Mouse (Mus musculus): ENCODE data around the gene Inhbe. TPM values are rescaled to one million over a fixed set of nuclear protein-coding genes. Genes with fewer than 3 reads are reported as not detected.
"Not testable (repeated sequence)": the region's sequence is repeated elsewhere in the genome, so short reads cannot be mapped to it uniquely, and the experiment has no call there.

Inhbe gene
- total RNA-seq, 2 experiments from 2014 or later = not detected

DNA sequence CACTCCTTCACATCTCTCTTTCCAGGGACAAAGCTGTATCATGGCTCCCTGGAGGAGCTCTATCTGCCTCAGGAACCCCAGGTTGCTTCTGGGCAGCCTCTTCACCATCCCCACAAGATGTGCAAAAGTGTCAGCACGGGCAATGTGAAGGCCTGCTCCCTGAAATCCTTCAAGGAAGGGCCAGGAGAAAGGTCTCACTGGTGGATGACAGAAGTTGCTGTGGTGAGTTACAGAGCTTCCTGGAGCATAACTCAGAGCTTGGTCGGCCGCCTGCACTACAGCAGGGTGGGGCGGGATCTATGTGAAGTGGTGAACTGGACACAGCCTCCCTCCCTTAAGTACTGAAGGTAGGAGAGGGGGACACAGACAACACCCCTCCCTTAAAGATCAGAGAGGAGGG lies 31.5 kb downstream of the Inhbe start:
- DNase-seq = no peak

DNA sequence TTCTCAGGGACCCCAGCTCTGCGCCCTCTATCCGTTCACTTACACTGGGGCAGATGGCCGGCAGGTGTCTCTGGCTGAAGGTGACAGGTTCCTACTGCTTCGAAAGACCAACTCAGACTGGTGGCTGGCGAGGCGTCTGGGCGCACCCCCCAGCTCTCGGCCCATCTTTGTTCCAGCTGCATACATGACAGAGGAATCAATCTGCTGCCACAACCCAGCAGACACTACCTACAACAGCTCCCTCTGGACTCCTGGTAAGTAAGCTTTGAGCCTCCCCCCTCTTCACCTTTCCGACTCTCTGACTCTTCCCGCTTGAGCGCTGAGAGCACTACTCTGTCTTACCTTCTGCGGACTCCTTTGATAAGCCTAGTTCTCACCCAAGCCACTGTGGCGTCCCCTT lies 32.0 kb downstream of the Inhbe start:
- DNase-seq = no peak

DNA sequence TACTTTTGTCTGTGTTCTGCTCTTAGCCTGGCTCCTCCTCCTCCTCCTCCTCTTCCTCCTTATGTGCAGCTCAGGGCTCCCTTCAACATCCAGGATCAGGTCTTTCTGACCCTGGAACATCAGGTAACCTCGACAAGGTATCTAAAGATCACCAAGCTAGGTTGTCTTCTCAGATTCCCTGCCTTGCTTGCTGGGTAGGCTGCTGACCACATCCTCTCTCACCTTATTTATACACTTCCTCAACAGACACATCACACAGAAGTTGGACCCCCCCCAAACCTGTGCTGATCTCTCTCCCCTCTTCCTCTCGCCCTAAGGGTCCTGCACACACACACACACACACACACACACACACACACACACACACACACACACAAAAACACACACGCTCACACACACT lies 32.6 kb downstream of the Inhbe start, which contains the start of gene Arhgap9:
Gene Arhgap9 (plus strand): TSS at position 344 of the 400 bp plus-strand sequence.
- no peak for DNase-seq

DNA sequence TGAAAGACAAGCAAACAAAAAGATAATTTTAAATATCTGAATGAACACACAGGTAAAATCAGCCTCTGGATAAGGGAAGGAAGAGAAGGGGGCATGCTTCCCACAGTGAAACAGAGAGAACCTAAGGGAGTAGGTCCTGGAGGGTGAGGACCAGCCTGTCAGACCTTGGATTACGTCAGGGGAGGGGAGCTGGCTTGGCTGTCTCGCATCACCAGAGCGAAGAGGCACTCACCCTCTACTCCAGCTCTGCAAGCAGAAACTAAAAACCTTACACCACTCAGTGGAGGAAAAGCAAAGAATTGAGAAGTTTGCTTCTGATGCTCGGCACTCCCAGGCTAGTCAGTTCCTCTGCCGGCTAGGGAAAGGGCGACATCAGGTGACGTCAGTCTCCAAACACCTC lies 34.2 kb downstream of the Inhbe start:
- DNase-seq = no peak

DNA sequence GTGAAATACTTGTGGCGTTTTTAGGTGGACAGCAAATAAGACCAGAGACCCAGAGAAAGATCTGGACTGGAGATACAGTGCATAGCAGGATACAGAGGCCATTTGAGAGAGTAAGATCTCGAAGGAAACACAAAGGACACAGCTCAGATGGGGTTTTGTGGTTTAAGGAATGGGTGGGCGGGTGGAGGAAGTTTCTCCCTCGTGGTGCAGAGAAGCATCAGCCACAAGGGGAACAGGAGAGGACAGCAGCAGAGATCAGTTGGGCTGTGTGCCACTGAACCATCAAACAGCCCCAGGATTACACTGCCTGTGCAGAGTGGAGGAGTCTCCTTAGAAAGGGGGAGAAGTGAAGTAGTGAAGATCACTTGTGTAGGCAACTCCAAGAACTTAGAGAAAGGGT lies 36.2 kb downstream of the Inhbe start:
- DNase-seq = no peak

DNA sequence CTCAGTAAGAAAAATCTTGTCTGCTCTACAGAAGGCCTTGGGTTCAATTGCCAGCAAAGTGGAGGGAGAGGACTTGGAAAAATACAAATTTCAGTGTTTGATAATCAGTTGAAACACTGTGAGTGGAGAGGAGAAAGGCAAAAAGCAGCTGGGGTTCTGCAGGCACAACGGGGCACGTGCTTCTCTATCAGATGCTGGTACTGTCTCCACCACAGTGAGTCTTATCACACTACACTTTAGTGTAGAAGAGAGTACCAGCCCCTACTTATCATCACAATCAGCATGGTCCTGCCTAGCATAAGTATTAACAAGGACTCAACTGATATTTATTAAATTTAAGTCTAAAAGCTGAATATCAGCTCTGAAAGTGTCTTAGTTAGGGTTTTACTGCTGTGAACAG lies 36.9 kb downstream of the Inhbe start:
- no peak for DNase-seq

DNA sequence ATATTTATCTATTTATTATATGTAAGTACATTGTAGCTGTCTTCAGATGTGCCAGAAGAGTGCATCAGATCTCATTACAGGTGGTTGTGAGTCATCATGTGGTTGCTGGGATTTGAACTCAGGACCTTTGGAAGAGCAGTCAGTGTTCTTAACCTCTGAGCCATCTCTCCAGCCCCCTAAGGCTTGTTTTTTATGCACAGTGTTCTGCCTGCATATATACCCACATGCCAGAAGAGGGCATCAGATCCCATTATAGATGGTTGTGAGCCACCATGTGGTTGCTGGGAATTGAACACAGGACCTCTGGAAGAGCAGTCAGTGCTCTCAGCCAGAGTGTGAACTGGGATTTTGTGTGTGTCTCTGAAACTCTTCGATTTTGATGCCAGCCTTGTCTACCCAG lies 39.3 kb downstream of the Inhbe start:
- not testable (repeated sequence) for DNase-seq

DNA sequence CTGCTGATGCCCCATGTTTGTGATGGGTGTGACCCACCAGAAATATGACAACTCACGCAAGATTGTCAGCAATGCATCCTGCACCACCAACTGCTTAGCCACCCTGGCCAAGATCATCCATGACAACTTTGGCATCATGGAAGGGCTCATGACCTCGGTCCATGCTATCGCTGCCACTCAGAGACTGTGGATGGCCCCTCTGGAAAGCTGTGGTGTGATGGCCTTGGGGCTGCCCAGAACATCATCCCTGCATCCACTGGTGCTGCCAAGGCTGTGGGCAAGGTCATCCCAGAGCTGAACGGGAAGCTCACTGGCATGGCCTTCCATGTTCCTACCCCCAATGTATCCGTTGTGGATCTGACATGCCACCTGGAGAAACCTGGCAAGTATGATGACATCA lies 40.7 kb downstream of the Inhbe start:
- DNase-seq = not testable (repeated sequence)

DNA sequence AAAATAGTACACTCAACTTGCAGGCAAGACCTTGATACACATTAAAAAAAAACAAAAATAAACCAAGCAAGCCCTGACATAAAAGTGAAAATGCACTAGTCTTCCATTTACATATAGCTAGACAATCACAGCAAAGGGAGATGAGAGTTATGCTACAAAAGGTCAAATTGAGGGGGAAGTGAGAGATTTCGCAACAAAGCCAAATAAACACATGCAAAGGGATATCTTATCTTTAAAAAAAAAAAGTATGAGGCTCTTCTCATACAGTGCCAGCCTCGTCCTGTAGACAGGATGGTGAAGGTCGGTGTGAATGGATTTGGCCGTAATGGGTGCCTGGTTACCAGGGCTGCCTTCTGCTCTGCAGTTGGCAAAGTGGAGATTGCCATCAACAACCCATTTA lies 41.4 kb downstream of the Inhbe start:
- no peak for DNase-seq

DNA sequence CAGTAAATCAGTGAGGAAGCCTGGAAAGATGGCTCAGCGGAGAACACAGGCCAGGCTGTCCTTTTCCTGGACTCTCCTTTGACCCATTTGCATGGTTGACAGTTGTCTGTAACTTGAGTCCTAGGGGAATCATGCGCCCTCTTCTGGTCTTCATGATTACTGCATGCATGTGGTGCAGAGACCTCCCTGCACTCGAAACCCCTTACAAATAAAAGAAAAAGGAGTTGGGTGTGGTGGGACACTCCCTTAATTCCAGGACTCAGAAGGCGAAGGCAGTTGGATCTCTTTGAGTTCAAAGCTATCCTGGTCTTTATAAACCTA lies 41.9 kb downstream of the Inhbe start:
- peak; percentile 73 to 81 for DNase-seq

DNA sequence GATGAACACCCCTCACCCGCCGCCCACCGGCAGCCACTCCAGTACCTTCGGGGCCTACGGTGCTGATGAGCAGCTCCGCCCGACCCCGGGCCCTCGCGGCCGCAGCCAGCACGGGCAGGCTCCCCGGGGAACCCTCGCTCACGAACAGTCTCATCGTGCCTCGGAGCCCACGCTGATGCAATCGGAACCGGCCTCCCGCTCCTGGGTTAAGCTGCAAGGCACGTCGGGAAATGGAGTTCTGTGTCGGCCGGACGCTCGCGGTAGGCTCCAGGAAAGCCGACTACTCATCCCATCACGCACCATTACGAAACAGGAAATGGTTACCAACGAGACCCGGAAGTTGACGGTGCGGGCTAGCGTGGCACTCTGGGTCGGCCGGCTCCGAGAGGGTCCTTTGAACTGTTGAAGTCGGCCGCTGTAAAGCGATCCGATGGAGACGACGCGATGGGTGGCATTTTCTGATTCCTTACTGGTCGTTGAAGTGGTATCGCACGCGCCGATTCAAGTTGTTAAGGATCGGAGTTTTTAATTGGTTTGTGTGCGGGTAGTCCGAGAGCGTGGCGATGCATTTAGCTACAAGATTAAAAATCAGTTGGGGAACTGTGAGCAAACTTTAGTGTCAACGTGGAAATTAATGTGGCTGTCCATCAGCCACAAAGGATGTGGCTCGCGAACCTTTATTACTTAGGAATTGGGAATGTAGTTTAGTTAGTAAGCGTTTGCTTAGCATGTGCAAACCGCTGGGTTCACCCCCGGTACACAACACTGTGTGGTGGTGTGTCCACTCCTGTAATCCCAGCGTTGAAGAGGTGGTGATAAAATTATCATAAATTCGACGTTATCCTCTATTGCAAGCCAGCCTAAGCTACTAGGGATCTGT lies 42.5 kb downstream of the Inhbe start, which contains the start of gene Mars:
Gene Mars (minus strand): TSS at position 311 of the 880 bp plus-strand sequence.
- peak; percentile 95 to 96 for DNase-seq

DNA sequence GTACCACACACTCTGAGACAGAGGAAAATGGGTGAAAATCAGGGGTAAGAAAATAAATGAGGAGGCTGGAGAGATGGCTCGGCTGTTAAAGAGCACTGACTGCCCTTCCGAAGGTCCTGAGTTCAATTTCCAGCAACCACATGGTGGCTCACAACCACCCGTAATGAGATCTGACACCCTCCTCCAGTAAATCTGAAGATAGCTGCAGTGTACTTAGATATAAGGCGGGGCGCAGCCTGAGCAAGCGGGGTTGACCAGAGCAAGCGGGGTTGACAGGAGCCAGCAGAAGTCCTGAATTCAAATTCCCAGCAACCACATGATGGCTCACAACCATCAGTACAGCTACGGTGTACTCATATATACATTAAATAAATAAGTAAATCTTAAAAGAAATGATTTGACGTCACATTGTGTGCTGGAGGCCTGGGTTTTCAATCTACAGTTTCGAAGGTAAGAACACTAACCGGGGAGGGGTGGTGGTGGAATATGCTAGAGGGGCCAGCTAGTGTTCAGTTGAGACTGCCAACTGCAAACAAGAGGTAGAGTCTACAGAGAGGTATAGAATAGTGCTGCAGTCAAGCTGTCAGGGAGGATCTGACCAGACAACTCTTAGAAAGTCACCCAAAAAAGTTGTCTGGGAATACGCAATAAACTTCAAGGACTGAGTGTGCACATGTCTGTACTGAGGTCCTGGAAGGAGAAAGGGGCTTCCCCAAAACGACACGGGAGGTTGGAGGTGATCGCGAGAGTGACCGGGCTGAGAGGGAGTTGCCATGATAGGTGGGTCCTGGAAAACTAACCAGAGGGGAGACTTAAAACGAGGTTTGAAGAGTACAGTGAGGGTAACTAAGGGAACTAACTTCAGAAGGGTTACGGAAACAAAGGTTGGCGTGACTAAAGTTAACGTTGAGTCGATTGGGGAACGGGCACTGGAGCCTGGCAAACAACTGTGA lies 43.4 kb downstream of the Inhbe start:
- no peak for DNase-seq

DNA sequence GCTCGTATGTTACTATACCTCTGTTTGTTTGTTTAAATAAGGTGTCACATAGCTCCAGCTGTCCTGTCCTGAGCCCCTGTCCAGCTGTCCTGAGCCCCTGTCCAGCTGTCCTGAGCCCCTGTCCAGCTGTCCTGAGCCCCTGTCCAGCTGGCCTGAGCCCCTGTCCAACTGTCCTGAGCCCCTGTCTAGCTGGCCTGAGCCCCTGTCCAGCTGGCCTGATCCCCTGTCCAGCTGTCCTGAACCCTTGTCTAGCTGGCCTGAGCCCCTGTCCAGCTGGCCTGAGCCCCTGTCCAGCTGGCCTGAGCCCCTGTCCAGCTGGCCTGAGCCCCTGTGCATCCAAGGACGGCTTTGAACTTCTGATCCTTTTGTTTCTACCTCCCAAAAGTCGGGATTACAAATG lies 45.0 kb downstream of the Inhbe start:
- not testable (repeated sequence) for DNase-seq

DNA sequence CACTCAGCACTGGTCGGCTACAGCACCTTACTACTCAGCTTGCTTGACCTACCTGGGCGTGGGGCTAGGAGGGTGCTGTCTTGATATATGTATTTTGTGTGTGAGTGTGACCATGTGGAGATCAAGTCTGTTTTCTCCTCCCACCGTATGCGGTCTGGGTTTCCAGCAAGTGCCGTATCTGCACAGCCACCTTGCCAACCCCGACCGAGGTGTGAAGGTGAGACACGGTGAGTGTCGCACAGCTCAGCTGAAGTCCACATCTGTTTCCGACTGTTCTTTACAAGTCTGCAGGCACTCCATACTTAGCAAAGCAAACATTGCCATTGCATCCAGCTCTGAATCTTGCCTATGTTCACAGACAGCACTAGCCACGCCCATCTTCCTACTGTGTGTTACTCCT lies 51.1 kb downstream of the Inhbe start:
- DNase-seq = no peak

DNA sequence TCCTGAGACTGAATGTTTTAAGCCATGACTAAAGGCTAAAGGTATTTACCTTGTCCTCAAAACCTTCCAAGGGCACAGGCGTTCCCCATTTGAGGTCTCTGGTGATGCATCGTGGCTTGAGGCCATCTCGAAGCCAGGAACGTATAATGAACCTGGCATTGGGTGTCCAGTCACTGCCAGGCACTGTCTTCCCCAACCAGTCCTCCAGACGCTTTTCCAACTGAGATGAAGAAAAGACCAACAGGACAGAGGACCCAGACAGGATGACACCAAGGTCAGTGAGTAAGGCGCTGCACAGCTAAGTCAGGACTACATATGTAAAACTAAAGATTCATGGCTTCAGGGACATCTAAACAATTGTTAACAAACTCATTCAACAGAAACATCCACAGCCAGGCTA lies 53.9 kb downstream of the Inhbe start:
- peak in 1 of 2 experiments; percentile 45 for DNase-seq

Other genes starting within 250 kb of the Inhbe start
- 100 to 1,000 TPM; 120 to 138 TPM for gene Os9, start 233.3 kb downstream of the Inhbe start, total RNA-seq (2021)
- 1 to 10 TPM; 6.3 to 6.8 TPM for gene B4galnt1, start 189.2 kb downstream of the Inhbe start, total RNA-seq (2021)
- gene Slc26a10, start 173.8 kb downstream of the Inhbe start, total RNA-seq (2021) = 1 to 10 TPM in 1 of 2 experiments, under 1 TPM in 1; 0.89 to 1.1 TPM
- gene Arhgef25, start 164.3 kb downstream of the Inhbe start, total RNA-seq (2021) = 10 to 100 TPM; 19.0 to 21.6 TPM
- 10 to 100 TPM; 52.4 to 71.7 TPM for gene Dtx3, start 158.7 kb downstream of the Inhbe start, total RNA-seq (2021)
- 10 to 100 TPM; 39.2 to 48.1 TPM for gene Pip4k2c, start 142.8 kb downstream of the Inhbe start, total RNA-seq (2021)
- gene Kif5a, start 91.1 kb downstream of the Inhbe start, total RNA-seq (2021) = 1 to 10 TPM; 6.3 to 7.5 TPM
- 100 to 1,000 TPM; 148 to 190 TPM for gene Dctn2, start 88.0 kb downstream of the Inhbe start, total RNA-seq (2021)
- 10 to 100 TPM; 42.0 to 45.2 TPM for gene Mbd6, start 65.4 kb downstream of the Inhbe start, total RNA-seq (2021)
- gene Mars, start 42.6 kb downstream of the Inhbe start, total RNA-seq (2021) = 100 to 1,000 TPM; 102 to 123 TPM
- 1 to 10 TPM; 1.7 to 2.2 TPM for gene Arhgap9, start 32.4 kb downstream of the Inhbe start, total RNA-seq (2021)
- 1 to 10 TPM; 2.7 to 4.2 TPM for gene Gli1, start 12.4 kb downstream of the Inhbe start, total RNA-seq (2021)
- not detected for gene Inhbc, start 16.0 kb upstream of the Inhbe start, total RNA-seq (2021)
- gene R3hdm2, start 25.9 kb upstream of the Inhbe start, total RNA-seq (2021) = 100 to 1,000 TPM; 115 to 126 TPM
- gene Stac3, start 147.3 kb upstream of the Inhbe start, total RNA-seq (2021) = 1 to 10 TPM; 2.2 to 3.4 TPM
- 10 to 100 TPM; 29.7 to 45.6 TPM for gene Ndufa4l2, start 160.6 kb upstream of the Inhbe start, total RNA-seq (2021)
- 10 to 100 TPM; 46.8 to 47.1 TPM for gene Shmt2, start 168.0 kb upstream of the Inhbe start, total RNA-seq (2021)
- gene Nxph4, start 180.1 kb upstream of the Inhbe start, total RNA-seq (2021) = 1 to 10 TPM; 5.0 to 6.3 TPM